Comparison of ENCODE assay signal across 8 mouse cellular contexts in the genomic region with DNA sequence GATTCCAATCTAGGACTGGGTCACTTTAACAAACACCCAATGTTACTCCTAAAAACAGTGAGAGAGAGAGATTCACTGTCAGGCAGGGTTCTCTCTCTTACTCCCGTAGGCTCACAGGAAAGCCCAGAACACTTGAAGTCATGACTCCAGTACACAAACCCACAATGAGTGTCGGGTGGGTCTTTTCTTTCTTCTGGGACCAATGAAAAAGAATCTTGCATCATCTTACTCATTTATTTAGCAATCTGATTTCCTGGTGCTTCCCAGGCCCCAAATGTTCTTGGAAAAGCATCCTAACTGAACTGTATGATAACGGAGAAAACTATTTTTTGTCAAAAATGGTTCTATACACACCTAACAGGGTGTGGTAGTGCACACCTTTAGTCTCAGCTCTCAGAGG. TPM values are rescaled to one million over a fixed set of nuclear protein-coding genes. Genes with fewer than 3 reads are reported as not detected.
A peak's percentile ranks its signal among the peaks of the same experiment; 100 is the strongest.
DNase-seq lines count a peak whose midpoint lies in the region; ATAC-seq and TF ChIP-seq lines count a peak whose summit lies in the region.

No protein-coding gene starts in this region.

- DNase-seq in heart, adult 9 months (ENCODE audit: low spot score in 2 of 2) = no peak
- no peak for DNase-seq in spleen, postnatal 4 days (ENCODE audit: low spot score in 2 of 2)
- no peak for DNase-seq in left cerebral cortex, adult 18-20 months (ENCODE audit: low spot score in 2 of 2)
- DNase-seq in retina, embryonic 14.5 days (ENCODE audit: low spot score) = no peak

- 77% methylated on average over 3 of the region's 3 CpGs for WGBS in heart, embryonic 15.5 days
- WGBS in embryonic facial prominence, embryonic 15.5 days = 66% methylated on average over 3 of the region's 3 CpGs
- WGBS in intestine, embryonic 15.5 days = 73% methylated on average over 3 of the region's 3 CpGs

- TF ChIP-seq POLR2A in myocyte (IDR thresholded peaks at IDR 0.05; ENCODE audit: insufficient read length, low read depth) = no peak

- no peak overlapping the region for H3K27ac ChIP-seq in heart, embryonic 15.5 days
- no peak overlapping the region for H3K27ac ChIP-seq in embryonic facial prominence, embryonic 15.5 days (replicated peaks)
- no peak overlapping the region for H3K27ac ChIP-seq in intestine, embryonic 15.5 days

- no peaks in the 10 kb centered on the region for H3K36me3 ChIP-seq in heart, embryonic 15.5 days
- no peaks in the 10 kb centered on the region for H3K36me3 ChIP-seq in embryonic facial prominence, embryonic 15.5 days
- no peaks in the 10 kb centered on the region for H3K36me3 ChIP-seq in intestine, embryonic 15.5 days
- H3K36me3 ChIP-seq in myocyte (ENCODE audit: control insufficient read depth, insufficient read depth) = peaks cover 3% of the 10 kb centered on the region

- H3K4me1 ChIP-seq in heart, embryonic 15.5 days (replicated peaks) = peaks cover 21% of the 10 kb centered on the region
- peaks cover 20% of the 10 kb centered on the region for H3K4me1 ChIP-seq in embryonic facial prominence, embryonic 15.5 days
- peaks cover 8% of the 10 kb centered on the region for H3K4me1 ChIP-seq in intestine, embryonic 15.5 days (replicated peaks)

- peak overlapping the region; percentile 89 for H3K4me2 ChIP-seq in heart, embryonic 15.5 days
- peak overlapping the region; percentile 64 for H3K4me2 ChIP-seq in embryonic facial prominence, embryonic 15.5 days (replicated peaks)
- H3K4me2 ChIP-seq in intestine, embryonic 15.5 days (replicated peaks) = peak overlapping the region; percentile 83
- H3K4me2 ChIP-seq in myocyte (ENCODE audit: low read depth) = peak overlapping the region; percentile 73

- H3K4me3 ChIP-seq in heart, embryonic 15.5 days = peak overlapping the region; percentile 81
- H3K4me3 ChIP-seq in embryonic facial prominence, embryonic 15.5 days (replicated peaks) = peak overlapping the region; percentile 69; the same call in 1 of the 2 replicates
- peak overlapping the region; percentile 89 for H3K4me3 ChIP-seq in intestine, embryonic 15.5 days (replicated peaks)
- H3K4me3 ChIP-seq in myocyte = peak overlapping the region; percentile 46

- H3K9me3 ChIP-seq in heart, embryonic 15.5 days (replicated peaks) = no peaks in the 10 kb centered on the region
- no peaks in the 10 kb centered on the region for H3K9me3 ChIP-seq in embryonic facial prominence, embryonic 15.5 days (replicated peaks)
- no peaks in the 10 kb centered on the region for H3K9me3 ChIP-seq in intestine, embryonic 15.5 days

- H3K79me2 ChIP-seq in myocyte (ENCODE audit: control insufficient read depth, insufficient read depth) = peaks cover 20% of the 10 kb centered on the region

- no peak for ATAC-seq in heart, embryonic 15.5 days (replicated peaks; ENCODE audit: insufficient number of reproducible peaks, insufficient read depth, low FRiP score, low read depth)
- ATAC-seq in embryonic facial prominence, embryonic 15.5 days (ENCODE audit: insufficient number of reproducible peaks, low FRiP score, low TSS enrichment, low read depth) = no peak
- no peak for ATAC-seq in intestine, embryonic 15.5 days

- no peak overlapping the region for H3ac ChIP-seq in myocyte (ENCODE audit: control insufficient read depth, insufficient read length)

- no peaks in the 10 kb centered on the region for H3K27me3 ChIP-seq in heart, embryonic 15.5 days
- no peaks in the 10 kb centered on the region for H3K27me3 ChIP-seq in embryonic facial prominence, embryonic 15.5 days
- no peaks in the 10 kb centered on the region for H3K27me3 ChIP-seq in intestine, embryonic 15.5 days (replicated peaks)
- no peaks in the 10 kb centered on the region for H3K27me3 ChIP-seq in myocyte (ENCODE audit: control insufficient read depth, insufficient read depth, insufficient read length)

- no peak overlapping the region for H3K9ac ChIP-seq in heart, embryonic 15.5 days
- H3K9ac ChIP-seq in embryonic facial prominence, embryonic 15.5 days = no peak overlapping the region
- no peak overlapping the region for H3K9ac ChIP-seq in intestine, embryonic 15.5 days

TF ChIP-seq in myocyte, 11 proteins besides CTCF, POLR2A, EP300 and RAD21:
- peak; percentile 68 for TF ChIP-seq CEBPB (IDR thresholded peaks at IDR 0.05; ENCODE audit: insufficient read depth, poor library complexity, severe bottlenecking)
- no peak for TF ChIP-seq E2F4 (IDR thresholded peaks at IDR 0.05; ENCODE audit: insufficient read depth)
- TF ChIP-seq TCF3 (IDR thresholded peaks at IDR 0.05; ENCODE audit: insufficient read length, low read depth) = no peak
- TF ChIP-seq TCF12 (IDR thresholded peaks at IDR 0.05; ENCODE audit: insufficient read depth, poor library complexity, severe bottlenecking) = no peak
- no peak for TF ChIP-seq MYOD1 (IDR thresholded peaks at IDR 0.05; ENCODE audit: control insufficient read depth in 1 of 3, insufficient read length in 2 of 3, low read depth in 2 of 3)
- no peak for TF ChIP-seq REST (IDR thresholded peaks at IDR 0.05; ENCODE audit: insufficient read depth, insufficient read length)
- no peak for TF ChIP-seq USF1 (IDR thresholded peaks at IDR 0.05; ENCODE audit: low read depth)

RNA-seq across cellular contexts. Expression of gene Myo1b, which starts 1.8 kb away (rescaled TPM):
- polyA plus RNA-seq in heart, embryonic 15.5 days (2015; fragmentation: Nextera tagmentation; extraction: Ambion mirVana) = 27.4 and 38.7 TPM in 2 replicates
- polyA plus RNA-seq in embryonic facial prominence, embryonic 15.5 days (2015; fragmentation: Nextera tagmentation; extraction: Ambion mirVana) = 76.2 and 77.9 TPM in 2 replicates
- polyA plus RNA-seq in intestine, embryonic 15.5 days (2015; fragmentation: Nextera tagmentation; extraction: Ambion mirVana) = 45.8 and 54.0 TPM in 2 replicates
- 7.1 TPM for polyA plus RNA-seq in myocyte (2012; fragmentation: generic; extraction: Trizol)
- 10 to 100 TPM; 31.0 to 34.4 TPM for total RNA-seq in left cerebral cortex, adult 18-20 months (2021)
